Mouse (Mus musculus): ENCODE measurements at regions not wholly inside any gene's neighbourhood (a gene's known extent, or its start where the extent isn't known, plus 50 kb on each side); places are given as distances from the start of the nearest gene placed in this dataset.
"Not testable (repeated sequence)": the region's sequence is repeated elsewhere in the genome, so short reads cannot be mapped to it uniquely, and the experiment has no call there.

DNA sequence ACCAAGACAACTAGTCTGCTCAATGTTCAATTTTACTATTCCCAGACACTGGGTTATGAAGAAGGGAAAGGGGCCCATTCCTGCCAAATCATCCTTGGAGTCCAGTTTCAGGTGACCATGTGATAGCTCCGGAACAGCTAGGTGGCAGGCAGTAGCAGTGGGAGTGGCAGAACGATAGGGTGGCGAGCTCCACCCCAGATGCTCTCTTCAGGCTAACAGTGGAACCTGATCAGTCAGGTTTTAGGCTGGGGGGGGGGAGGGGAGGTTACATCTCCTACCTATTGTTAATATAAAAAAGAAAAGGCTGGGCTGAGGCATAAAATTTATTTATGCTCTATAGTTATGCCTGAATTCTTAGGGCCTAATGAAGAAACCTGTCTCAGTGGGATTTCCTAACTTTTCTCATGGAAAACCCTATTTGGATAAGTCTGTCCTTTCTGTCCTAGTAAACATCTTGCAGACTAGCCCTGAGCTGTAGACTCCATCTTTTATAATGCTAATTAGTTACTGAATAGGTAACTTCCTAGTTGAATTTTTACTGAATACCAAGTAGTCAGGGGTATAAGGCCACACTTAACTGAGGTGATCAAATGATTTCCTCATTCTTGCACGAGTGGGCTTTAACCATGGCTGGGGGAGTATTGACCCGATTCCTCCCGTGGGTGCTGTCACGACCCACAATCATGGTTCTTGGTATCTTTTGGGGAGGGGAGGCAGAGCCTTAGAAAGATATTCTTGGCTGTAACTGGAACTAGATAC, 223.2 kb upstream of the Ell2 start:
- DNase-seq; intact Hi-C loops (cut with DNase I): not testable (repeated sequence)

DNA sequence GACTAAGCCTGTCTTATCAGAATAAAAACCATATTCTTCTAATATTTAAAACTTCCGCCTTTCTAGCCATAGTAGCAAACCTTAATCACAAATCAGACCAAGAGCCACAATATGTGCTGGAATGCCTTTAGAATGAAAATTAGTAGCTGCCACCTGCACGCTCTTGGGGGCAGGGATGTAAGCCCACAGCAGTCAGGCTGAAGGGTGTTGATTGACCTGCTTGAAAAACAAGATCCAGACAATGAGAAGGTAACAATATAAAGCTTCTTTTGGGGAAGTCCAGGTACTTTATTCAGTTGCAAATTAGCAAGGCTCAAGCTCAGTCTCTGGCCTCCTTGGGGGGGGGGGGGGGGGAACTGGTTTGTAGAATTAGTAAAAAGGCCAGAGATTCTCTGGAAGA, 222.3 kb upstream of the Ell2 start:
- intact Hi-C loops (cut with DNase I); DNase-seq: not testable (repeated sequence)

DNA sequence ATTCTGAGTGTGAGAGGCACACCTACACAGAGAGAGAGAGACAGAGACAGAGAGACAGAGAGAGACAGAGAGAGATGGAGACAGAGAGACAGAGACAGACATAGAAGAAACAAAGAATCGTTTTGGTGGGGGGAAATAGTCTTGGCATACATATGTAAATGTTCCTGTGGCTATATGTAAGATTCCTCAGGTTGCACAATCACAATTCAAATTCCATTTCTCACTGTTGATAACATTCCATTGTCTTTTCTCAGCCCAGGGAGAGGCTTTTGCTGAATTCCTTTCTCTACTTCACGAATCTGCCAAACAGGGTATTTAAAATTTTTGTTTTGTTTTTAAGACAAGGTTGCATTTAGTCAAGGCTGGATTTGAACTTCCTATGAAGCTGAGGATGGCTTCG, 205.0 kb upstream of the Ell2 start:
- intact Hi-C loops (cut with DNase I) = loop anchor here (10.0 kb wide), 1 partner anchor 293 kb away; no protein-coding TSS in a partner anchor
- DNase-seq = no peak

- no peak for DNase-seq
- intact Hi-C loops (cut with DNase I) = loop anchor here (10.0 kb wide), 1 partner anchor 291 kb away; no protein-coding TSS in a partner anchor
Observed at GRCm38 (mm10) chr13:75503394-75503793, 203.2 kb upstream of the Ell2 start.

DNA sequence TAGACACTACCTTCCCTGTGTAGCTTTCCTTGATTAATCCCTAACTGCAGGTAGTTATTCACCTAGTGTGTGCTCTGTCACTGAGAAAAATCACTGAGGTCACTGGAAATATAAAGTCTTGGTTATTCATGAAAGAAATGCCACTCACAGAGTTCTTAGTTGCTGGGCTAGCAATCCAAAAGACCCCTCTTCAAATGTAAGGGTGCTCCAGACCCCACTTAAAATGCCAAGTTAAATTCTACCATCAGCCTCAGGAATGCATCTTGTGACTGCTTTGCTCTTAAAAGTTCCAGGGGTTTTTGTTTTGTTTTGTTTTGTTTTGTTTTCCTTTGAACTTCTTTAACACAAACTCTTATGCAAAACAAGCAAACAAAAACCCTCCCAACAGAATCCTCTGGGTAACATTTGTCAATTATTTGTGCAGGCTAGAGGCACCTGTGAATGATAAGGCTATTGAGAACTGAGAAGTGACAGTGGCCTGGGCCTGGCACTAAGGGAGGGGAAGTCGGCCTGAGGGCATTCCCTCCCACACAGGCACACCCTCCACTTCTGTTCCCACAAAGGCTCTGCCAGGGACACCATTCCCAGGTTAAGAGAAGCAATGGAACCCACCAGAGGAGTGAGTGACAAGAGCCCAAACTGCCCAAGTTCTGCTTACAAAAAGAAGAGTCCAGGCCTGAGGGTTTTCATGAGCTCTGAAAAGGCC, 192.1 kb upstream of the Ell2 start:
- intact Hi-C loops (cut with DNase I) = no loop called here
- no peak for DNase-seq

DNA sequence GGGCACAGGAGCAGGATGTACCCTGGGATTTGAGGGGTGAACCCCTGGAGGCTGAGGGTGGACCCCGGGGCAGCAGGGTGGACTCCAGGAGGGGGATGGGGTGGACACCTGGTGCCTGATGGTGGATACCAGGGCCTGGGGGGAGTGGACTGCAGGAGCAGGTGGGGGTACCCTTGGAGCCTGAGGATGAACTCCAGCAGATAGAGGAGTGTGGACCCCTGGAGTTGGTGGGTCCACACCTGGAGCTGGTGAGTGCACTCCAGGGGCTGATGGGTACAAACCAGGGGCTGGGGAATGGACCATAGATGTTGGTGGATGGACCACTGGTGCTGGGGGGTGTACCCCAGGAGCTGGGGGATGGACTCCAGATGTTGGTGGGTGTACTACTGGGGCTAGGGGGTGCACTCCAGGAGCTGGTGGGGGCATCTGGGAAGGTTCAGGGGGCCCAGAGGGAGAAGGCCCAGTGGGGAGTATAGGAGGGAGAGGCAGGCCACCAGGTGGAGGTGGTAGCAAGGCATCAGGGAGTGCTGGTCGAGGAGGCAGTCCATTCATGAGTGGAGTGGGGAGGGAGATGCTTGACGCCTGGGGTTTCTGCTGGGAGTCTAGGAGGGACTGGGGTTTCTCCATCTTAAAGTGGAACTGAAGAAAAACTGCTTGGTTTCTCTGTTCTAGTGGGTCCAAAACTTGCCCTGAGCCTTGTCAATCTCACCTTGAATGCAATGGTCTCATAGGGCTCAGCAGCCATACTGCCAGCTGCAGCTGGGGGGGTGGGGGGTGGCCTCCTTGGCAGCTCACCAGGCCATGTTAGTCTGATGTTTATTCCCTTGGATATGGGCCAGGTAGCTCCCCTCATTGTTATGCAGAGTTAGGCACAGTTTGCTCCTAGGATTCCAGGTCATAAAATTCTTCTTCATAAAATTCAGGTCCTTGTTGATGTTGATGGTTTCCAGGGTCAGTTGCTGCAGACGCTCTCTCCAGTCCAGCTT, 183.0 kb upstream of the Ell2 start:
- intact Hi-C loops (cut with DNase I) = no loop called here
- DNase-seq = no peak

- no peak for DNase-seq
- intact Hi-C loops (cut with DNase I) = no loop called here
Observed at GRCm38 (mm10) chr13:75524481-75524880, 182.1 kb upstream of the Ell2 start.

- intact Hi-C loops (cut with DNase I) = no loop called here
- no peak for DNase-seq
Observed at GRCm38 (mm10) chr13:75531566-75531965, 175.0 kb upstream of the Ell2 start.

DNA sequence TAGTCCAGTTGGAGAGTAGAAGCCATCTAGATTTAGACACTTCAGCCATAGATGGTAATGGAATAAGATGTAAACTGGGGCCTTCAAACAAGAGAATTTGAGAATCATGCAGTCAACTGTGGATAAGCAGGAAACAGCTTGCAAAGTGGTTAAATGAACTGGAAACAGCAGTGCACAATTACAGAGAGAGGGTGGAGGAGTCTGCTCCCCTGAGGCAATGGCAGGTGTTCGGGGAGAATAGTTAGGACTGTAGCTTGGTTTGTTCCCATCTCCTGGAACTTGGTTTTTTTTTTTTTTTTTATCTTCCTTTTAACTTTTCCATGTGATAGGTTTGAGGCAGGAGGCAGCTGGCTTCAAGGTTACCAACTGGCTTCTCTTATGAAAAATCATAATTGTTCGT, 165.1 kb upstream of the Ell2 start:
- no peak for DNase-seq
- intact Hi-C loops (cut with DNase I) = no loop called here

DNA sequence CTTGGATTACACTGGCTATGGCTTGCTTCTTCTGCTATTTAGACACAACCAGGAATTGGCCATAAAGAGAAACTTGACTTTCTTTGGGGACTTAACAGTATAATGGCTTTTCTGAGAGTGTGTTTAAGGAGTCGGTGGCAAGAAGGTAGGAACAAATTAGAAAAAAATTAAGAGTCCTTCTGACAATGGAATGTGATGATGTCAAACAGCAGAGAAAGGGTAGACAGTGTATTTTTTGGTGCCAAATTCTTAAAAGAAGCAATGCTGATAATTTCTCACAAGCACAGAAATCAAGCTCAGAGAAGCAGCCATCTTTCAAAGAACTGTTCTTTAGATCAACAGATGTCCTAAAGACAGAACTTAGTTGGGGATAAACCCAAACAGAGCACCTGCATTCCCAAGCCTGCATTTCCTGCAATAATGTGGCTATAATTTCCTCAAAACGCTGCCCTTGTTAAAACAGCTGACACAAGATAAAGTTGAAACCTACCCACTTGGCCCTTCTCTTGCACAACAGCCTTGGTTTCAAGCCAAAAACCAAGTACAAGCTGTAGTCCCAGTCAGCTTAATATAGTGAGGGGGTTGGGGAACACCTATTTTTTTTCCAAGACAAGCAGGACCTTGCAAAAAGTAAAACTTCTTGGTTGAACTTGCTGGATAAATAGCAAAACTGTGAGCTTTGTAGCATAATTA, 164.2 kb upstream of the Ell2 start:
- DNase-seq = peak; percentile 35 to 59
- intact Hi-C loops (cut with DNase I) = no loop called here

DNA sequence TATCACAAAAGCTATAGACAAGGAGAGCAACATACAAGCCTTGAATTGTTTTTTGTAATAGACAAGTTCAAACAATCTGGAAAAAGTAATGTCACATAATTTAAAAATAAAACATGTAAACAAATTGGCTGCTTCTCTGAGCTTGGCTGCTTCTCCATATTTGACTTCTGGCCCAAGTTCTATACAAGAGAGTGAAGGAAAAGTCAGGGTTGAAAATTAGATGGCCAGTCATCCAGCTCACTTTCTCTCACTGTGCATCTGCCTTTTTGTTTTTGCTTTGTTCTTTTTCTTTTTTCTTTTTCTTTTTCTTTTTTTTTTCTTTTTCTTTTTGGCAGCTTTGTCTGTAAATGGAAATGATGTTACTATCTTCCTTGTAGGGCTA, 163.6 kb upstream of the Ell2 start:
- intact Hi-C loops (cut with DNase I) = no loop called here
- no peak for DNase-seq

DNA sequence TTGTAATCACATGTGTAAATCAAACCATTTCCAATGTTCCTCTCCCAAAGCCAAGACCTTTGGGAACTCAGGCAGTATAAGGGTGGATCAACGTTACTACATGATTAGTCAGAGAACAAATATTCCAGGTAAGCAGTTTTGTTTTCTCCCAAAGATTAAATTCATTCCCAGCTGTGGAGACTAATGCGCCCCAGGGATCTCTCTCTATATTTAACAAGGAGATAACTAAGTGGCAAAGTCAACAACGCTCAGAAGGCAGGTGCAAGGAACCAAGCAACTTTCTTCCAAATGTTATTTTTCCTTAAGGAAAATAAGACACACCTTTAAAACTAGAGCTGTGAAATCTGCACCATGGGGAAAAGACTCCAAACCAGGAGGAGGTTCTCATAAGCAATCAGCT, 163.0 kb upstream of the Ell2 start:
- intact Hi-C loops (cut with DNase I) = no loop called here
- DNase-seq = no peak

GRCm38 (mm10) chr13:75544728-75545127, 161.8 kb upstream of the Ell2 start:
- no peak for DNase-seq
- intact Hi-C loops (cut with DNase I) = no loop called here

DNA sequence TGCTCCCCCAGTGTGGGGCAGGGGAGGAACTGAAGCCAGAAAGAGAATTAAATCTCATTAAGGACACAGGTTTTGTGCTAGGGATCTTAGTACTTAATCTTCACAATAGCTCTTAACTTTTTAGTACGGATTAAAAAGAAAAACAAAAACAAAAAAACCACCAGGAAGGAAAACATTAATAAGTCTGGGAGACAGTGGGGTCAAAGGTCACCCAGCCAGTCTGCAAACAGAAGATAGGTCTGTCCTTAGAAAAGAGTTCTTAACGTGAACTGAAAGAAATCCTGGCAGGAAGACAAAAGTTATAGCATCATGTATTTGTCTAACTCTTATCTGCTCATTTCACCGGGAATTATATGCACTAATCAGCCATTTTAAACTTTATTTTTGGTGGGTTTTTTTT, 158.8 kb upstream of the Ell2 start:
- intact Hi-C loops (cut with DNase I) = no loop called here

DNA sequence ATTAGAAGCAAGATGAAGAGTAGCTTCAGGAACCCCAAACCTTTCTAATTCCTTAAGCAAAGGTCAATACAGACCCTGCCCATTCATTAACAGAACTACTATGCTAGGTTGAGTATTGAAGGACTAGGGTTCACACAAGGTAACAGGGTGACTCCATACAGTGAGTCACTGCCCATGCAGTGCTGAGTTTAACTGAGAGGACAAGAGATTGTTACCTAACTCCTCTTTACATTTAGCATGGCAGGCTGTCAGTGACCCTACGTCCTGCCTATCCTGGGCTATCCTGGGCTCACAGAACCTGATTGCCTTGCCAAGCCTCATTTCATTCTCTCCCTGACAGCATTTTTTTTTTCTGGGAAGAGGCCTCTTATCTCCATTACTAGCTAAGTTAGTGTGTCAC, 127.6 kb upstream of the Ell2 start:
- intact Hi-C loops (cut with DNase I) = no loop called here
- DNase-seq = no peak

More for the DNA sequence above, 158.8 kb upstream of the Ell2 start:
- DNase-seq = no peak

- intact Hi-C loops (cut with DNase I) = no loop called here
- no peak for DNase-seq
Observed at GRCm38 (mm10) chr13:75590836-75591235, 115.7 kb upstream of the Ell2 start.

- intact Hi-C loops (cut with DNase I) = no loop called here
- DNase-seq = no peak
Observed at GRCm38 (mm10) chr13:75596856-75597255, 109.7 kb upstream of the Ell2 start.

GRCm38 (mm10) chr13:75598186-75598585, 108.4 kb upstream of the Ell2 start:
- no peak for DNase-seq
- intact Hi-C loops (cut with DNase I) = no loop called here

DNA sequence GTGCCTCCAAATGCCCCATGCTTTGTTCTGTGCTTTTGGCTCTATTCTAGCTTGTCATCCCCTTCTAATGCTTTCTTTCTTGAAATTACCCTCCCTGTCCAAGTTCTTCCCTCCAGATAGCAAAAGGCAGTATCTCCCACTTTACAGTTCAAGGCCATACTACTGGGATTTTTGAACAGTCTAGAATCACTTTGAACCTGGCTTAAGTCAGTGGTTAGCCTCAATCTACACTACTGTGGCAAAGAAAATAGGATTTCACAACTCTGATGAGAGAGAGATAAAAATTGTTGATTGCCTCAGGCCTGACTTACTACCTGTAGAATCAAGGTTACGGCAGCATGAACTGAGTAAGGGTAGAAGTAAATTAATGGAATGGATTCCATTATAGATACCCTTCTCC, 107.9 kb upstream of the Ell2 start:
- intact Hi-C loops (cut with DNase I) = no loop called here
- DNase-seq = no peak

GRCm38 (mm10) chr13:75623229-75623628, 83.3 kb upstream of the Ell2 start:
- intact Hi-C loops (cut with DNase I) = no loop called here
- DNase-seq = no peak
